Mouse (Mus musculus): ENCODE data around the gene Cutc. TPM values are rescaled to one million over a fixed set of nuclear protein-coding genes. Genes with fewer than 3 reads are reported as not detected.

Cutc gene
- total RNA-seq, 2 experiments from 2014 or later, result 5.1 to 6.7 TPM

GRCm38 (mm10) chr19:43753226-43753835, 535 bp downstream of the Cutc start:
- peak; percentile 85 to 86 for DNase-seq (ENCODE audit: low spot score in 2 of 2)

GRCm38 (mm10) chr19:43754237-43754636, 1.4 kb downstream of the Cutc start:
- no peak for DNase-seq (ENCODE audit: low spot score in 2 of 2)

DNA sequence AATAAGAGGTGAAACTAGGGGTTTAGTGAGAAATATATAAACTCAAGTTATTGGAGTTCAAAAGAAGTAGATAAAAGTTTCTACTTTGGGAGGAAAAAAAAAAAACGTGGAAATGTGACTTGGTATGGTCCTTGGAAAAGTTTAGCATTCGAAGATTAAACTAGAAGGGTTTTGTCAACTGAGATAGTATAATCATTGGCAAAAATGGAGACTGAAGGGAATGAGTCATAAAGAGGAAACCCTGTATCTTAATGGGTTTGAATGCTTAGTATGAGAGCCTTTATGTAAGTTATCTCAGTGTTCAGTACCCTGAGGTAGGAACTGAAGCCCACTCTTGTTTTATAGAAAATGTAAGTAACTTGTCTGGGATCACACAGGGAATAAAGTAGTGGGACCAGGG, 2.1 kb downstream of the Cutc start:
- no peak for DNase-seq (ENCODE audit: low spot score in 2 of 2)

DNA sequence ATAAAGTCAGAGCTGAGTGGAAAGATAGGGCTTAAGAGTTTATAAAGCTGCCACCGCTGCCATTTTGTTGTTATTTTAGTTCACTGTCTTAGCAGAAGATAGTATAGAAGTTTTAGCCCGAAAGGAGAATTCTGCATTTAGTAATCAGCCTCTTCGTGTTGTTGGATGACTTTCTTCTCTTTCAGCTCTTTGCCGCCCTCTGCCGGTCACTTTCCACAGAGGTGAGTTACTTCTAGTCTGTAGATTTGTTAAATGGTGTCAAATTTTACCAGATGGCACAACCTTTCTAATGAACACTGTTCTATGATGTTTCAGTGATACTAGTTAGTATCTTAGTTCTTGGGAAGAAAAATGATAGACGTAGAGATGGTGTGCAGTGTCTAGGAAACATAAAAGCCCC, 7.7 kb downstream of the Cutc start:
- DNase-seq (ENCODE audit: low spot score in 2 of 2), result peak; percentile 62 to 83

DNA sequence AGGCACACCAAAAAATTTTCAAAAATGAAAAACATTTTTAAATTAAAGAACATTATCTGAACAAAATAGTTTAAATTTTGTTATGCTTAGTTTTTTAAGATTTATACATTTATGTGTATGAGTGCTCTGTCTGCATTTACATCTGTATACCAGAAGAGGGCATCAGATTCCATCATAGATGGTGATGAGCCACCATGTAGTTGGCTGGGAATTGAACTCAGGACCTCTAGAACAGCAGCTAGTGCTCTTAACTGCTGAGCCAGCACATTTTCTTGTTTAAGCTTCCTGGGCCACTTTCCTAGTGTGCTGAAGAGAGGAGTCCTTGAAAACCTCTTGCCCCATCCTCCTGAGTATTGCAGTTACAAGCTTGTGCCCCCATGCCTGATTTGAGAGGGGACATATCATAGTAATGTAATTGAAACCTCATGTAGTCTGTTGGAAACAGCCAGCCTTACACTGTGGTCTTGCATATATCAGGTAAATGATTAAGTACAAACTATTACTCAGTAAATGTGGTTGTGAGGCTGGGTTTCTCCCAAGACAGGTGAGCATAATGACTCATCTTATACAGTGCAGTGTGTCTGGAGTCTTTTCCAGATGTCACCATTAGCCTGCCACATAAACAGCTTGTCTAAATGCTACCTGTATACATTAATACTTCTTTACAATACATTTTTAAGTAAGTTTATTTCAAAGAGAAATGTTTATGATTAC, 8.9 kb downstream of the Cutc start:
- no peak for DNase-seq (ENCODE audit: low spot score in 2 of 2)

GRCm38 (mm10) chr19:43762410-43762809, 9.6 kb downstream of the Cutc start:
- DNase-seq (ENCODE audit: low spot score in 2 of 2), result no peak

GRCm38 (mm10) chr19:43766451-43766850, 13.7 kb downstream of the Cutc start:
- no peak for DNase-seq (ENCODE audit: low spot score in 2 of 2)

GRCm38 (mm10) chr19:43767549-43768322, 14.9 kb downstream of the Cutc start:
- DNase-seq (ENCODE audit: low spot score in 2 of 2), result no peak

DNA sequence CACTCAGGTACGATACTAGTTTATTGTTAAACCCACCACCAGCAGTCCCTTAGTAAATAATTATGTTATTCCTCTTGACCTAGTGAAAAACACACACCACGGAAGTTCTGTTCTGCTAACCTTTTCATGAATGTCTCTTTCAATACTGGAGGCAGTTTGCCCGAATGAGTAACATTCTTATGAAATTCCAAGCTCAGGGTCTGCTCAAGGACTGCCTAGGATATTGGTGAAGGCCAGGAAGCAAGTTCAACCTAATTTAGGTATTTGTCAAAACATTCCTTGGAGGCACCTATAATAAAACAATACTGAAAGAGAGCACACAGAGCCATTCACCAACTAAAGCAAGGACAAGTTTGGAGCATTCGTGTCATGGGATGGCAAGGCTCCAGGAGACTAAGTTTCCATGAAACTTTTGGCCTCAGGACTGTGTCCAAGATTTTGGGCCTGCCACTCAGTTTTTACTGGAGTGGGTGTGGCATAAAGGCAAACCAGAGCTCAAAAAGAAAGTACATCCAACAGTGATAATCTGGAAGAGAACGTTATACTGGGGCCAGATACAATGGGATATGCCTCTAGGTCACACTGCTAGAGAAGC, 16.7 kb downstream of the Cutc start:
- no peak for DNase-seq (ENCODE audit: low spot score in 2 of 2)

GRCm38 (mm10) chr19:43770584-43770983, 17.8 kb downstream of the Cutc start:
- DNase-seq (ENCODE audit: low spot score in 2 of 2), result no peak

GRCm38 (mm10) chr19:43771499-43771969, 18.7 kb downstream of the Cutc start:
- no peak for DNase-seq (ENCODE audit: low spot score in 2 of 2)

DNA sequence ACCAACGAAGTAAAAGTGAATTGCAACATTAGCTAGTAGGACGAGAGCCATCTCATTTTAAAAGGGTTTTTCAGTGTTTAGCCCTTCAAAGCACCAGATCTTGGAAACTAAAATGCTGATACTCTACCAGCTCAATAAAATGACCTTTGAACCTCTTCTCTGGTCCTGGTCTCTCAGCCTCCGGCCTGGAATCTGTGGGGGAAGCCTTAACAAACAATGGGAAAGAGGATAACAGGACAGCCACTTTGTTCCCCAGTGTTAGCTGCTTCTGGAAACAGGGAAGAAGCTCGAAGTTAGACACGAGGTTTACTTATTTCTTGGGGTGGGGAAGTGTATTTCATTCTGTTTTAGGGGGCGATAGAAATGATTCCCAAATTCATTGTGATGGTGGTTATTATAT, 19.5 kb downstream of the Cutc start:
- no peak for DNase-seq (ENCODE audit: low spot score in 2 of 2)

- no peak for DNase-seq (ENCODE audit: low spot score in 2 of 2)
Measured at GRCm38 (mm10) chr19:43775433-43775832, 22.6 kb downstream of the Cutc start.

GRCm38 (mm10) chr19:43776561-43776960, 23.8 kb downstream of the Cutc start:
- no peak for DNase-seq (ENCODE audit: low spot score in 2 of 2)

- no peak for DNase-seq (ENCODE audit: low spot score in 2 of 2)
Measured at GRCm38 (mm10) chr19:43777308-43777707, 24.5 kb downstream of the Cutc start.

GRCm38 (mm10) chr19:43780391-43780790, 27.6 kb downstream of the Cutc start:
- no peak for DNase-seq (ENCODE audit: low spot score in 2 of 2)

GRCm38 (mm10) chr19:43781980-43782379, 29.2 kb downstream of the Cutc start, which contains the start of gene Abcc2:
Abcc2 (plus strand) TSS chr19:43782192.
- no peak for DNase-seq (ENCODE audit: low spot score in 2 of 2)

DNA sequence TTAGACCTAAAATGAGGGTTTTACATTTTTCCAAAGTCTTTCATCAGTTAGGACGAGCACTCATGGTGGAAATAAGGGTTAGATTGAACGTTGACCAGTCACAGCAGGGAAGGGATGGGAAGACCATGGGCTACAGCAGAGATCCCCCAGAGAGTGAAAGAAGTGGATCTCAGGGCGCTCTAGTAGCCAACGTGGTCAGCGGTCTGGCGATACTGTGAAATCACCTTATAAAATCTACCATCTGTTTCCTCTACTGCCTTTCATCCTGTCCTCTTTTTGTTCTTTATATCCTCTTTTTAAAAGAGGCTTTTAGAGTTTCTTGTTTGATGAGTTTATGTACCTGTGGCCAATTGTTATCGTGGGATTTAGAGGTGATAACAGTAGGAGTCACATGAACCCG, 32.0 kb downstream of the Cutc start:
- DNase-seq (ENCODE audit: low spot score in 2 of 2), result no peak

DNA sequence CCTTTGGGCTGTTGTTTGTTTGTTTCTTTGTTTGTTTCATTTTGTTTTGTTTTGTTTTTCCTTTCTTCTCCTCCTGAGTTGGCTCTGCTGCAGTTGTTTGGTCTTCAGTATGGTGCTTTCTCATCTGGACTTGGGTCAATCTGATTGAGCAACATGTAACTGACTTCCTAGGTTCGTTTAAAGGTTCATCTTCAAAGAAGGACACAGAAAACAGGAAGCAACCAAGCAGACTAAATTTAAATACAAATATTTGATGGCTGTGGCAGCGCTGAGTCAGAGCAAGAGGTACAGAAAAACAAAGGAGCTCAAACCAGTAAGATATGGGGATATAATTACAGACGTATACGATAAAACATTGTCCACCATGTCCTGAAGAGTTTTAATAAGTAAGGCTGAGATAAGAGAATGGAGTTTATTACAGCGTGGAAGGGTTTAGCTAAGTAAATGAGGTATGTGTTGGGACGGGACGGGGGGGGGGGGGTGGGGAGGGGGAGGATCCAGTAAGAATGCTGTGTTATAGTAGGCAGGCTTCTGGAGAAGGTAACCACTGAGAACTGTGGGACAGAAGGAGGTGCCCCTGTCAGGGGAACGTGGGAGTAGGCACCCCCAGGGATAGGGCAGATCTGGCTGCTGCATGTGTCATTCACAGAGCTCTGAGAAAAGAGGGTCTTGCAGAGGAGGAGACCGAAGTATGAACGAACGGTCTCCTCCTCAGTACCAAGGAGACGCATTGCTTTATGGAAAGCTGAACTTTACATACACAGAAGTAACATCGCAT, 33.6 kb downstream of the Cutc start:
- no peak for DNase-seq (ENCODE audit: low spot score in 2 of 2)

DNA sequence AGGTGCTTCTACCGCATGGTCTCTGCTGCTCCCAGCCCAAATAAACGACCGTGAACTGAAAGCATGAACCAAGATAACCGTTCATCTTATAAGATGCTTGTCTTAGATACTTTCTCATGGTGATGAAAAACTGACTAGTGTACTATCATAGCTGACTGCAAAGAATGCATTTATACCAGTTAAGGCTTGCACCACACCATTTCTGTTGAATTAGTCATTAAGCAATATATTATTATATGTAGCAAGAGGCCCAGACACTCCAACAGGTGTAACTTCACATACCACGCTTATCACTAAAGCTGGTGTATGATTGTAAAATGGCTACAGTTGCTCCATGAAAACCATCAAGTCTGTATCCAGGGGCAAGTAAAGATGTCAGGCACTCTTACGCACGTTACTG, 37.0 kb downstream of the Cutc start:
- no peak for DNase-seq (ENCODE audit: low spot score in 2 of 2)

DNA sequence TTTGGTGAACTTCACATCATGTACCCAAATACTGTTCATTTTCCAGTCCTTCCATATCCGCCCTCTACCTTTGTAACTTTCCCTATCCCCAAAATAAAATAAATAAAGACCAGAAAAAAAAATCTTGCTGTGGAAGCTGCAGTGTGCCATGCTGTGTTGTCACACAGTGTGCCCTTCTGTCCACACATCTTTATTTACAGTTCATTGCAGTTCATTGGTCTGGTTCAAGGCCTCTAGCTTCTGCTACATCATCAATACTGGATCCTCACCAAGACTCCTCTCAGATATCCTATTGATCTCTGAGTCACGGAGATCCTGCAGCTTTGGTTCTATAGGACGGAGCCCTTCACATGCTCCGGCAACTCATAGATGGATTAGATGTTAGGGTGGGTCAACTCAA, 39.7 kb downstream of the Cutc start:
- no peak for DNase-seq (ENCODE audit: low spot score in 2 of 2)

Measured in left cerebral cortex, adult 18-20 months (tissue).